Mouse (Mus musculus) adrenal gland, postnatal 10 days (tissue): ENCODE measurements around the gene Lpp. TPM values are rescaled to one million over a fixed set of nuclear protein-coding genes. Genes with fewer than 3 reads are reported as not detected.

ENCODE experiments used
- DNase-seq: peaks from one replicate; pipeline ENCODE4 v3.0.0; 2021; ENCODE audit warnings: mixed read lengths
- total RNA-seq, 2 experiments: library from RNA; stranded (reverse); gene quantifications; 2 replicates each; pipeline ENCODE4 v1.2.3; 2021

Gene Lpp
- total RNA-seq, 2 experiments from 2014 or later: 42.2 to 60.6 TPM

- no peak for DNase-seq
Observed at GRCm38 (mm10) chr16:24625576-24625975, 232.3 kb downstream of the Lpp start.

- no peak for DNase-seq
Observed at GRCm38 (mm10) chr16:24628779-24629178, 235.5 kb downstream of the Lpp start.

GRCm38 (mm10) chr16:24629218-24630172, 236.2 kb downstream of the Lpp start:
- no peak for DNase-seq

- no peak for DNase-seq
Observed at GRCm38 (mm10) chr16:24635381-24635919, 242.1 kb downstream of the Lpp start.

GRCm38 (mm10) chr16:24636894-24637293, 243.6 kb downstream of the Lpp start:
- DNase-seq: no peak

- no peak for DNase-seq
Observed at GRCm38 (mm10) chr16:24641003-24641797, 247.9 kb downstream of the Lpp start.

- DNase-seq: no peak
Observed at GRCm38 (mm10) chr16:24643024-24643635, 249.8 kb downstream of the Lpp start.

GRCm38 (mm10) chr16:24644154-24644553, 250.8 kb downstream of the Lpp start:
- no peak for DNase-seq

GRCm38 (mm10) chr16:24644760-24645406, 251.6 kb downstream of the Lpp start:
- no peak for DNase-seq

- no peak for DNase-seq
Observed at GRCm38 (mm10) chr16:24645906-24646603, 252.7 kb downstream of the Lpp start.

- no peak for DNase-seq
Observed at GRCm38 (mm10) chr16:24651655-24652654, 258.6 kb downstream of the Lpp start.

- DNase-seq: no peak
Observed at GRCm38 (mm10) chr16:24653041-24653440, 259.7 kb downstream of the Lpp start.

GRCm38 (mm10) chr16:24655116-24655515, 261.8 kb downstream of the Lpp start:
- no peak for DNase-seq

- no peak for DNase-seq
Observed at GRCm38 (mm10) chr16:24656026-24656425, 262.7 kb downstream of the Lpp start.

- no peak for DNase-seq
Observed at GRCm38 (mm10) chr16:24656752-24657151, 263.4 kb downstream of the Lpp start.

GRCm38 (mm10) chr16:24659049-24659448, 265.7 kb downstream of the Lpp start:
- DNase-seq: no peak

- DNase-seq: no peak
Observed at GRCm38 (mm10) chr16:24664131-24664530, 270.8 kb downstream of the Lpp start.

GRCm38 (mm10) chr16:24669718-24670460, 276.6 kb downstream of the Lpp start:
- DNase-seq: no peak

- no peak for DNase-seq
Observed at GRCm38 (mm10) chr16:24678942-24679341, 285.6 kb downstream of the Lpp start.
